Comparison of ENCODE assay signal across 7 mouse cellular contexts in genomic region chr2:101815250-101815934, GRCm38 (mm10).
DNase-seq lines count a peak whose midpoint lies in the region; ATAC-seq and TF ChIP-seq lines count a peak whose summit lies in the region.

No protein-coding gene starts in this region.

- H3K9me3 ChIP-seq in kidney, embryonic 16.5 days (ENCODE audit: low read length), result no peaks in the 10 kb centered on the region
- H3K9me3 ChIP-seq in ES-E14 (ENCODE audit: control insufficient read depth, insufficient read depth, low read depth, low read length), result no peaks in the 10 kb centered on the region
- H3K9me3 ChIP-seq in limb, embryonic 12.5 days, result no peaks in the 10 kb centered on the region

- in situ Hi-C loops in ES-E14 (cut with MboI; ENCODE audit: low sequenced_read_pairs in 2 of 2, unreplicated experiment in 2 of 2), result no loop called here

- H3K4me2 ChIP-seq in kidney, embryonic 16.5 days (replicated peaks; ENCODE audit: low read depth, low read length), result 0 out of 2 replicates have a peak overlapping the region, but pooled peaks have one; percentile 6
- H3K4me2 ChIP-seq in limb, embryonic 12.5 days, result no peak overlapping the region

- DNase-seq in kidney, postnatal 14 days, result no peak
- DNase-seq in ES-E14 (ENCODE audit: low read depth, low spot score), result peak; percentile 72
- peak; percentile 42 to 53 for DNase-seq in adrenal gland, postnatal 36 days
- peak; percentile 45 to 81 for DNase-seq in spleen, postnatal 4 days (ENCODE audit: low spot score in 2 of 2)
- DNase-seq in left cerebral cortex, adult 11 months (ENCODE audit: low spot score), result no peak

- H3K36me3 ChIP-seq in kidney, embryonic 16.5 days (ENCODE audit: insufficient read depth, low read length), result no peaks in the 10 kb centered on the region
- H3K36me3 ChIP-seq in ES-E14 (ENCODE audit: control insufficient read depth, insufficient read depth, low read length, poor library complexity, severe bottlenecking), result no peaks in the 10 kb centered on the region
- no peaks in the 10 kb centered on the region for H3K36me3 ChIP-seq in limb, embryonic 12.5 days

- peak overlapping the region; percentile 44; the same call in 1 of the 2 replicates for H3K27ac ChIP-seq in kidney, embryonic 16.5 days (ENCODE audit: low read length)
- H3K27ac ChIP-seq in ES-E14 (ENCODE audit: insufficient read depth, low read depth, low read length, poor library complexity, severe bottlenecking), result no peak overlapping the region
- H3K27ac ChIP-seq in limb, embryonic 12.5 days, result 0 out of 2 replicates have a peak overlapping the region, but pooled peaks have one; percentile 35

- no peaks in the 10 kb centered on the region for H3K27me3 ChIP-seq in kidney, embryonic 16.5 days (ENCODE audit: insufficient read depth, low read length)
- no peaks in the 10 kb centered on the region for H3K27me3 ChIP-seq in limb, embryonic 12.5 days

- no peak overlapping the region for H3K9ac ChIP-seq in kidney, embryonic 16.5 days (replicated peaks; ENCODE audit: low read length)
- H3K9ac ChIP-seq in ES-E14 (ENCODE audit: insufficient read depth, low read depth, low read length, poor library complexity, severe bottlenecking), result no peak overlapping the region
- no peak overlapping the region for H3K9ac ChIP-seq in limb, embryonic 12.5 days (replicated peaks)

- no peak overlapping the region for H3K4me3 ChIP-seq in kidney, embryonic 16.5 days (ENCODE audit: low read length)
- H3K4me3 ChIP-seq in ES-E14 (ENCODE audit: insufficient read depth in 1 of 2, low read depth in 1 of 2, low read length in 2 of 2, poor library complexity in 1 of 2, severe bottlenecking in 1 of 2), result no peak overlapping the region
- no peak overlapping the region for H3K4me3 ChIP-seq in limb, embryonic 12.5 days (replicated peaks)

- 21% methylated on average over 5 of the region's 5 CpGs for WGBS in kidney, embryonic 16.5 days
- 35% methylated on average over 5 of the region's 5 CpGs for WGBS in limb, embryonic 12.5 days

- H3K4me1 ChIP-seq in kidney, embryonic 16.5 days (ENCODE audit: insufficient read depth, low read length), result peaks cover 68% of the 10 kb centered on the region
- peaks cover 0 to 3% of the 10 kb centered on the region in 2 experiments; a peak in 2 of 4 replicates for H3K4me1 ChIP-seq in ES-E14 (ENCODE audit: control insufficient read depth in 2 of 2, insufficient read depth in 2 of 2, low read length in 2 of 2, poor library complexity in 1 of 2)
- H3K4me1 ChIP-seq in limb, embryonic 12.5 days (replicated peaks), result peaks cover 14% of the 10 kb centered on the region

- peak; percentile 66 for ATAC-seq in kidney, embryonic 16.5 days (ENCODE audit: low FRiP score, low TSS enrichment)
- peak; percentile 75; the same call in 1 of the 2 replicates for ATAC-seq in limb, embryonic 12.5 days (ENCODE audit: insufficient number of reproducible peaks, insufficient read depth, low FRiP score, low TSS enrichment, low read depth)

TF ChIP-seq in ES-E14, 5 proteins besides CTCF, POLR2A, EP300 and RAD21:
- no peak; the same call in 1 of the 2 replicates for TF ChIP-seq ZC3H11A (IDR thresholded peaks at IDR 0.05; ENCODE audit: borderline replicate concordance, low read depth, low read length)
- no peak for TF ChIP-seq HCFC1 (IDR thresholded peaks at IDR 0.05; ENCODE audit: borderline replicate concordance, insufficient read depth, low read length)
- no peak for TF ChIP-seq MAFK (IDR thresholded peaks at IDR 0.05; ENCODE audit: insufficient read depth, low read depth, low read length)
- TF ChIP-seq ZNF384 (IDR thresholded peaks at IDR 0.05; ENCODE audit: low read depth, low read length), result no peak
- TF ChIP-seq CHD2 (IDR thresholded peaks at IDR 0.05; ENCODE audit: low read depth, low read length), result no peak

Comparison
In these comparisons a context has a peak if more than half of its experiments do, and no peak if none do; other contexts are left out.
1. DNase-seq: peak in ES-E14 (single experiment), adrenal gland, postnatal 36 days (2 of 2) and spleen, postnatal 4 days (2 of 2); none in kidney, postnatal 14 days (single experiment) and left cerebral cortex, adult 11 months (single experiment).